Mouse (Mus musculus): ENCODE results near the gene Lce1l. TPM values are rescaled to one million over a fixed set of nuclear protein-coding genes. Genes with fewer than 3 reads are reported as not detected.

The Lce1l gene
- total RNA-seq (2014; rRNA removed) (not detected in 2 replicates), polyA plus RNA-seq (2012; rRNA removed) (not detected in 2 replicates)

DNA sequence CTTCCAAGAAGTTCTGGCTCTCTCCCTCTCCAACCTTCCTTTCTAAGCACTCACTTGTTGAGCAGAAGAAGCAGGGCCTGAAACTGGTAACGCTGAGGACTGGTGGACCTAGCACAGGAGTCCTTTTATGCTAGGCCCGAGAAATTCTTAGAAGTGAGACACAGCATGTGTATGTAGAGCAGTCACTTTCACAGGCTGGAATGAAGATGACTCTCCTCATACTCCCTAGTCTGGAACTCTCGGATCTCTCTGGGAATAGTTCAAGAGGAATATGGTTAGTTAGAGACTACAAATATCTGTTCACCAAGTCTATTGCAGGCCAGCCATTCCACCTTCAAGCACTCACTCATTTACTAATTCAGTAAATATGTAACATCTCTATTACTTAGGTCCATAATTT lies at the start of gene Lce1l:
Gene Lce1l, minus strand, starts transcription at position 101 of the 400 bp plus-strand sequence.
- H3K4me3 ChIP-seq (ENCODE audit: insufficient read depth, low read depth, low read length), result no peak within 1 kb of the TSS
- WGBS, result 82% methylated on average over 3 of the region's 3 CpGs
- no peaks in the 10 kb centered on the region for H3K79me2 ChIP-seq (ENCODE audit: control insufficient read depth, insufficient read depth, low read length)
- no peak for TF ChIP-seq CTCF (IDR thresholded peaks at IDR 0.05; ENCODE audit: low read depth, low read length)
- no peak for TF ChIP-seq POLR2A (IDR thresholded peaks at IDR 0.05; ENCODE audit: extremely low read depth, insufficient read depth, low read length)
- no peaks in the 10 kb centered on the region for H3K36me3 ChIP-seq (ENCODE audit: control insufficient read depth, insufficient read depth, low read length)
- H3K4me1 ChIP-seq (ENCODE audit: control insufficient read depth, insufficient read depth, low read length), result no peaks in the 10 kb centered on the region
- DNase-seq (ENCODE audit: extremely low read depth, low read depth, low spot score), result no peak
- no peak within 1 kb of the TSS for H3K27ac ChIP-seq (replicated peaks; ENCODE audit: insufficient read depth, low read depth, low read length)
- H3K27me3 ChIP-seq (ENCODE audit: control insufficient read depth, insufficient read depth, low read length), result no peaks in the 10 kb centered on the region
- H3K9ac ChIP-seq (ENCODE audit: low read depth, low read length), result no peak within 1 kb of the TSS

DNA sequence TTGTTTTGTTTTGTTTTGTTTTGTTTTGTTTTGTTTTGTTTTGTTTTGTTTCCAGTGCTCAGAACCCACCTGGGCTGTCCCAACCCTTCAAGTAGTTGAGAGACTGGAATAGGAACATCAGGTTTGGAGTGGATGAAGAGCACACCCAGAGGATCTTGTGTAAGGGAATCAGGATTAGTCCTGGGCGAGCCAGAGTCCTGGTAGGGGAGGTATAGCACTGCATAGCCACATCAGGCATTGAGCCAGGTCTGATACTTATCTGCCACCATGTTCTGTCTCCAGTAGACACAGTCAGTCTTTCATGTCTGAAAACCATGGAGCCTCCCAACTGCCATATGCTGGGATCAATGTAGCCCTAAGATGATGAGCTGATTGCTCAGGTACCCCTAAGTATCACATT lies 43.4 kb upstream of the Lce1l start:
- H3K27me3 ChIP-seq (ENCODE audit: control insufficient read depth, insufficient read depth, low read length), result no peaks in the 10 kb centered on the region
- no peaks in the 10 kb centered on the region for H3K79me2 ChIP-seq (ENCODE audit: control insufficient read depth, insufficient read depth, low read length)
- no peak overlapping the region for H3K27ac ChIP-seq (replicated peaks; ENCODE audit: insufficient read depth, low read depth, low read length)
- no peak for DNase-seq (ENCODE audit: extremely low read depth, low read depth, low spot score)
- H3K36me3 ChIP-seq (ENCODE audit: control insufficient read depth, insufficient read depth, low read length), result no peaks in the 10 kb centered on the region
- no peak overlapping the region for H3K4me3 ChIP-seq (ENCODE audit: insufficient read depth, low read depth, low read length)
- TF ChIP-seq POLR2A (IDR thresholded peaks at IDR 0.05; ENCODE audit: extremely low read depth, insufficient read depth, low read length), result no peak
- no peak for TF ChIP-seq CTCF (IDR thresholded peaks at IDR 0.05; ENCODE audit: low read depth, low read length)
- WGBS, result 41% methylated on average over 1 of the region's 1 CpGs
- H3K9ac ChIP-seq (ENCODE audit: low read depth, low read length), result no peak overlapping the region
- H3K4me1 ChIP-seq (ENCODE audit: control insufficient read depth, insufficient read depth, low read length), result no peaks in the 10 kb centered on the region

DNA sequence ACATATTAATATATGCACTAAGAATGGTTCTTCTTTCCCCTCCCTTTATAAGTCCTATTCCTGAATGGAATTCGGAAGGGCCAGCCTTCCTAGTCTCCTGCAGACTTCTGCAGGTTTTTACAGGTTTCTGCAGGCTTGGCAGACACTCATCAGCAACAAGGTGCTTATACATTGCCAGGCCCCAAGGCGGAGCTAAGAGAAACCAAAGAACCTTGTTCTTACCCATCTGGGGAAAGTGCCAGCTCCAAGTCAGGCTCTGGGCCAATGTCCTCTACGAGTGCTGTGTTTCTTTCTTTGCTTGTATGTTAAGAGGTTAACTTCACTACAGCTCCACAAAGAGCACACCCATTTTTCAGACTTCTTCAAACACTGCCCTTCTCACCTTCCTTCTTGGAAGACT lies 43.0 kb upstream of the Lce1l start:
- Histone ChIP-seq H3K27ac (replicated peaks; ENCODE audit: insufficient read depth, low read depth, low read length) (no peak overlapping the region), H3K79me2 (ENCODE audit: control insufficient read depth, insufficient read depth, low read length) (no peaks in the 10 kb centered on the region), H3K27me3 (ENCODE audit: control insufficient read depth, insufficient read depth, low read length) (no peaks in the 10 kb centered on the region), H3K9ac (ENCODE audit: low read depth, low read length) (no peak overlapping the region), H3K4me3 (ENCODE audit: insufficient read depth, low read depth, low read length) (no peak overlapping the region), H3K4me1 (ENCODE audit: control insufficient read depth, insufficient read depth, low read length) (no peaks in the 10 kb centered on the region), H3K36me3 (ENCODE audit: control insufficient read depth, insufficient read depth, low read length) (no peaks in the 10 kb centered on the region)
- DNase-seq (ENCODE audit: extremely low read depth, low read depth, low spot score), result no peak
- no peak for TF ChIP-seq POLR2A (IDR thresholded peaks at IDR 0.05; ENCODE audit: extremely low read depth, insufficient read depth, low read length)
- no peak for TF ChIP-seq CTCF (IDR thresholded peaks at IDR 0.05; ENCODE audit: low read depth, low read length)
- WGBS, result 49% methylated on average over 3 of the region's 3 CpGs

DNA sequence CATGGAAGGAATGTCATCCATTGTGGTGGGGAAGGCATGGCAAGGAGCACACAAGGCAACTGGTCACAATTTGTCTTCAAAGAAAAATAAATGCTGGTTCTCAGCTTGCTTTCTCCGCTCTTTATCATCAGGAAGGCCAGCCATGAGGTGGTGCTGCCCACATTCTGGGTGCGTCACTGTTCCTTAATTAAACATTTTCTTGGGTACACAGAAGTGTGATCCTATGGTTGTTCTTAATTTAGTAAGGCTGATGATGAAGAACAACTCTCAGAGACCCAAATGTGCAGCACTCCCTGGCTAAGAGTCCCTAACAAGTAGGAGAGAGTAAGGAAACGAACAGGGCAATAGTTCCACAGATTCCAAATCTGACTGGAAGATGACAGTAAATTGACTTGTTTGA lies 23.1 kb upstream of the Lce1l start:
- no peaks in the 10 kb centered on the region for H3K36me3 ChIP-seq (ENCODE audit: control insufficient read depth, insufficient read depth, low read length)
- no peak overlapping the region for H3K9ac ChIP-seq (ENCODE audit: low read depth, low read length)
- no peak overlapping the region for H3K27ac ChIP-seq (replicated peaks; ENCODE audit: insufficient read depth, low read depth, low read length)

DNA sequence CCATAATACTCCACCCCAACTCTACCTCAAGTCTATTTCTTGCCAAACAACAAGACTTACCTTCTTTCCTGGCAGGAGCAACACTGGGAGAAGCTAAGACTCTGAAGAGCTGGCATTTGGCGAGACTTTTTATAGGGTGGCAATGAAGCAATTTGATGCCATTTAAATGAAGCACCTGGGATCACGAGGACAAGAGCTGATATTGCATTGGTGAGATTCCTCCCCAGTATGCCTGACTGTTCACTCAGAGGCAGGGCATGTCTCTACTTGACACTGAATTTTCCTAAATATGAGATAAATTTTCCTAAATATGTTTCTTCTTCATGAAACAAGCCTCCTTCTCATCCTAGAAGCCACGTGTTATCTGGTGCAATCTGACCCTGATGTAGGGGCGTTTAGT lies 19.0 kb upstream of the Lce1l start, which contains the start of gene 2310050C09Rik:
Gene 2310050C09Rik, minus strand, starts transcription at position 101 of the 400 bp plus-strand sequence.
- H3K4me1 ChIP-seq (ENCODE audit: control insufficient read depth, insufficient read depth, low read length), result no peaks in the 10 kb centered on the region
- H3K4me3 ChIP-seq (ENCODE audit: insufficient read depth, low read depth, low read length), result no peak within 1 kb of the TSS
- 74% methylated on average over 4 of the region's 4 CpGs for WGBS
- no peak within 1 kb of the TSS for H3K27ac ChIP-seq (replicated peaks; ENCODE audit: insufficient read depth, low read depth, low read length)
- no peak for DNase-seq (ENCODE audit: extremely low read depth, low read depth, low spot score)
- H3K36me3 ChIP-seq (ENCODE audit: control insufficient read depth, insufficient read depth, low read length), result no peaks in the 10 kb centered on the region
- no peak within 1 kb of the TSS for H3K9ac ChIP-seq (ENCODE audit: low read depth, low read length)
- TF ChIP-seq POLR2A (IDR thresholded peaks at IDR 0.05; ENCODE audit: extremely low read depth, insufficient read depth, low read length) (no peak), CTCF (IDR thresholded peaks at IDR 0.05; ENCODE audit: low read depth, low read length) (no peak)
- no peaks in the 10 kb centered on the region for H3K27me3 ChIP-seq (ENCODE audit: control insufficient read depth, insufficient read depth, low read length)
- H3K79me2 ChIP-seq (ENCODE audit: control insufficient read depth, insufficient read depth, low read length), result no peaks in the 10 kb centered on the region

More for the DNA sequence above, 23.1 kb upstream of the Lce1l start:
- WGBS, result 70% methylated on average over 3 of the region's 3 CpGs
- no peak for DNase-seq (ENCODE audit: extremely low read depth, low read depth, low spot score)
- TF ChIP-seq POLR2A (IDR thresholded peaks at IDR 0.05; ENCODE audit: extremely low read depth, insufficient read depth, low read length) (no peak), CTCF (IDR thresholded peaks at IDR 0.05; ENCODE audit: low read depth, low read length) (no peak)
- Histone ChIP-seq H3K27me3 (ENCODE audit: control insufficient read depth, insufficient read depth, low read length) (no peaks in the 10 kb centered on the region), H3K4me3 (ENCODE audit: insufficient read depth, low read depth, low read length) (no peak overlapping the region), H3K79me2 (ENCODE audit: control insufficient read depth, insufficient read depth, low read length) (no peaks in the 10 kb centered on the region), H3K4me1 (ENCODE audit: control insufficient read depth, insufficient read depth, low read length) (no peaks in the 10 kb centered on the region)

DNA sequence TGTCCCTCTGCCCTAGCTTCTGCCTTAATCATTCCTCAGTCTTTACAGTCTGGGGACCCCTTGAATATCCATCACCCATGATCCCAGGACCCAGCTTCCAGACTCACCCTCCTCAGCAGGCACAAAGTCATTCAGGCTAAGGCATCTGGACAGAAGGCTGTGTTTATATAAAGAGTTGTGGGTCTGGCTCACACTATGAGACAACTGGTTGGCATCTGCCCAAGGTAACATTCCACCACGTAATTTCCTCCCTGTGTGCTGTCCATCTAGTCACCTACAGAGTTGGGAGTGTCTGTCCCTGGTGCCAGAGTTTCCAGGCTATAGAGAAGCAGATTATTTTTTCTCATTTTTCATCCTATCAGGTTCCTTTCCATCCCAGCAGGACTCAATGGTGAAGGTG lies 24.0 kb downstream of the Lce1l start, which contains the start of gene Kprp:
Gene Kprp, minus strand, starts transcription at position 140 of the 400 bp plus-strand sequence.
- no peak within 1 kb of the TSS for H3K4me3 ChIP-seq (ENCODE audit: insufficient read depth, low read depth, low read length)
- TF ChIP-seq CTCF (IDR thresholded peaks at IDR 0.05; ENCODE audit: low read depth, low read length) (no peak), POLR2A (IDR thresholded peaks at IDR 0.05; ENCODE audit: extremely low read depth, insufficient read depth, low read length) (no peak)
- H3K36me3 ChIP-seq (ENCODE audit: control insufficient read depth, insufficient read depth, low read length), result no peaks in the 10 kb centered on the region
- no peaks in the 10 kb centered on the region for H3K27me3 ChIP-seq (ENCODE audit: control insufficient read depth, insufficient read depth, low read length)
- no peaks in the 10 kb centered on the region for H3K4me1 ChIP-seq (ENCODE audit: control insufficient read depth, insufficient read depth, low read length)
- WGBS, result 29% methylated on average over 1 of the region's 1 CpGs
- H3K27ac ChIP-seq (replicated peaks; ENCODE audit: insufficient read depth, low read depth, low read length), result no peak within 1 kb of the TSS
- H3K9ac ChIP-seq (ENCODE audit: low read depth, low read length), result no peak within 1 kb of the TSS
- no peak for DNase-seq (ENCODE audit: extremely low read depth, low read depth, low spot score)
- H3K79me2 ChIP-seq (ENCODE audit: control insufficient read depth, insufficient read depth, low read length), result no peaks in the 10 kb centered on the region

Measured in liver, adult 2 months (tissue).